Mouse (Mus musculus) lung, postnatal 25 days (tissue): ENCODE data around the gene Morc3.

Experiments used
- DNase-seq: peaks from one replicate; pipeline ENCODE4 v3.0.0; 2022; ENCODE audit warnings: low spot score

Gene Morc3

DNA sequence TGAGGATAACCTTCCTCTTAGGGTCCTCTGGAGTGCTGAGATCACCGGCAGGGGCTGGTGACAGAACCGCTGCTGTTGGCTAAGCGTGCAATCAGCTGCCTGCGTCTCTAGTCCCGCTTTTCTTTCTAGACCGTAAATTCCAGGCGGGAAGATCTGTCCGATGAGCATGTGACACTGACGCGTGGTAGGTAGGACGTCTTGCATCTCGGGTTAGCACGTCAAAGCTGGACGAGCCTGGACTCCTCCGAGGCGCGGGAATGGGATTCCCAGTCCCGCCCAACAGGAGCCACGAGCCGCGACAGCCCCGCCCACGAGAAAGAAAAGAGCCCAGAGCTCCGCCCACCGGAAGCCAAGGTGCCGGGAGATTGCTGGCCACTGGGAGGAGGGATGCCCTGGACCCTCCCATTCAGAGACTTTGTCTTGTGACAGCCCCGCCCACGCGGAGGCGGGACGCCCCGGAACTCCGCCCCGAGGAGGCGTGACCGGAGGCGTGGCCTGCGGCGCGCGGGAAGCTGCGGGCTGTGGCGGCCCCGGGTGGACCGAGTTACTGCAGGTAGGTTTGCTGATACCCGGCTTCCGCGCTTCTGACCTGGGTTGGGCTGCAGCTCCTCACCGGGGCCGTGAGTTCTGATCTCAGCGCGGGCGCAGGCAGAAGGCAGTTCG lies 51.6 kb downstream of the Morc3 start, which contains the start of gene Chaf1b:
Gene Chaf1b, plus strand, starts transcription at position 479 of the 663 bp plus-strand sequence.
- peak; percentile 97 for DNase-seq

- no peak for DNase-seq
Measured at GRCm38 (mm10) chr16:93884086-93884721, 52.3 kb downstream of the Morc3 start.

GRCm38 (mm10) chr16:93884722-93885113 lies 52.8 kb downstream of the Morc3 start:
- DNase-seq = no peak

- DNase-seq = no peak
Measured at GRCm38 (mm10) chr16:93888481-93888880, 56.6 kb downstream of the Morc3 start.

- DNase-seq = no peak
Measured at GRCm38 (mm10) chr16:93890948-93891604, 59.2 kb downstream of the Morc3 start.

GRCm38 (mm10) chr16:93893285-93893684 lies 61.4 kb downstream of the Morc3 start:
- DNase-seq = no peak

GRCm38 (mm10) chr16:93903027-93903426 lies 71.1 kb downstream of the Morc3 start:
- DNase-seq = no peak

GRCm38 (mm10) chr16:93906156-93907014 lies 74.5 kb downstream of the Morc3 start:
- DNase-seq = peak; percentile 46

DNA sequence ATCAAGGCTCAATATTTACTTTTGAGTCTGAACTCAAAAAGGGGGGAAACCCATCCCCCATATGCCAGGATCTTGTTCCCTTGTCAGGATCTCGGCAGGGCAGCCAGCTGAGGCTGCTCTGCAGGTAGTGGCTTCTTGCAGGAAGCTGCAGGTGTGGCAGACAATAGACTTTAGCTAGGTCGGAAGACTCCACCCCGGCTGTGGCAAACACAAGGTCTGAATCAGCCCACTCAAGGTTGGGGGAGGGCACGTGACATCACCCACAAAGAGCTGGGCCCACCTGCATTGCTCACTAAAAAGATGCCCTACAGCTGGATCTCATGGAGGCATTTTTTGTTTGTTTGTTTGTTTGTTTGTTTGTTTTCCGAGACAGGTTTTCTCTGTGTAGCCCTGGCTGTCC lies 75.8 kb downstream of the Morc3 start:
- DNase-seq = no peak

DNA sequence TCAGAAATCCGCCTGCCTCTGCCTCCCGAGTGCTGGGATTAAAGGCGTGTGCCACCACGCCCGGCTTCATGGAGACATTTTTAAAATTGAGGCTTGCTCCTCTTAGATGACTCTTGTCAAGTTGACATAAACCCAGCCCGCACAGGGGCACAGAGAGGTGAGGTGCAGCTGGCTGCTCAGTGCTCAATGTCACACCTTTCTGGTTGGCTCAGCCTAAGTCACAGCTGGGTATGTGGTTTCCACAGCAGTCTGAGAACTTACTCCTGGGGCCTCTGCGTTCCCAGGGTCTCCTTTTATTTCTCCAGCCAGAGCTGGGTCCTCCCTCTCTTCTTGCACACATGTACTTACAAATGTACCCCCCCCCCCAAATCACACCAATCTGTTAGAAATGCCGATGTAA lies 76.3 kb downstream of the Morc3 start:
- no peak for DNase-seq

DNA sequence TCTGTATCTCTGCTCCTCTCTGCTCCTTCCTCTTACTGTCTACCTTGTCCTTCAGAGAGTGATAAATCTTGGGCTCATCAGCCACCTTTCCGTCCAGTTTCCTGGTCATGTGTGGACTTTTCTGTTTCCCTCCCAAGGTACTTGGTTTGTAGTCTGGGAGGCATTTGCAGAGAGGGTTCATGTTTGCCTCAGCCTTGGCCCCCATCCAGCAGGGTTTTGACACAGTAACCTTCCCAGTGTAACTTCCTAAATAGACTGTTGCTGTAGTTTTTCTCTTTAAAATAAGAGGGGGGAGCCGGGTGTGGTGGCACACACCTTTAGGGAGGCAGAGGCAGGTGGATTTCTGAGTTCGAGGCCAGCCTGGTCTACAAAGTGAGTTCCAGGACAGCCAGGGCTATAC lies 78.0 kb downstream of the Morc3 start:
- DNase-seq = no peak

GRCm38 (mm10) chr16:93910735-93911665 lies 79.1 kb downstream of the Morc3 start:
- no peak for DNase-seq

- DNase-seq = no peak
Measured at GRCm38 (mm10) chr16:93912158-93912557, 80.2 kb downstream of the Morc3 start.

DNA sequence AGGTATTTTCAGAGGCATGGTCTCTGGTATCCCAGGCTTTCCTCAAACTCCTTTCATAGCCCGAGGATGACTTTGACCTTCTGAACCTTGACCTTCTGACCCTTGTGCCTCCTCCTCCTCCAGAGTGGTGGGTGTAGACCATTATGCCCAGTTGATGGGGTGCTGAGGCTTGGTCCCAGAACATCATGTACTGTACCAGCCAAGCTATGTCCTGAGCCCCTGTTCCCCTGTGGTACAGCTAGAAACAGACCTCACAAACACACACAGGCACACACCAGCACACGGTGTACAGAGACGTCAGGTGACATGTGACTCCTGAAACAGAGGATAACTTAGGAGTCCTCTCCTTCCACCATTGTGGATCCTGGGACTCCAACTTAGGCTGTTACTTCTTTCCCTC lies 80.9 kb downstream of the Morc3 start:
- no peak for DNase-seq

DNA sequence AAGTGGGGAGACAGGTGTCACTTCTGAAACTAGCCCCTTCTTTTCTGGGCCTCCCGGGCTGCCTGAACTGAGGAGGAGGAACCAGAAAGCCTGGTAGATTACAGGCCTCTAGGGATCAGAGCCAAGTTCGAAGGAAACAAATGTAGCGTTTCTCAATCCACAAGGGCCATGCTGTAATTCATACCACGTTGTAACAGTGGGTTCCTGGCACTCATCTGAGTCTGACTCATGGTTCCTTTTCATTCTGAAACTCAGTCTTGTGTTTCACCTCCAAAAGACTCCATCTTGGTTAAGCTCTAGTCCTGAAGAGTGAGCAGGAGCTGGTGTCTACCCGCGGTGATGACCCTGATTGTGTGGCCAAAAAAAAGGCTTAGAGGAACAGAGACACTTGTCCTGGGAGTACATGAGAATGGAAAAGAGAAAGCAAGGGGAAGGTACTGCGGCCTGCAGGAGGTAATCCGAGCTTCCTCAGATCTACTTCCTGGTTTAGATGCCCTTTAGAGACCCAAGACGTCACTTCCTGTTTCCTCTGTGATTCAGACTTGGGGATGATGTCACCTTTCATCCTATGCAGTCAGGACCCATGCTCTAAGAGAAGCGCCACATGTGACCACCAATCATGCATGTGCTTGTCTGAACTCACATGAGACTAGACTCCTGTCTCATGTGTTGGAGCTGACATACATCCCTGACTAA lies 82.1 kb downstream of the Morc3 start:
- DNase-seq = peak; percentile 68

GRCm38 (mm10) chr16:93915338-93915849 lies 83.5 kb downstream of the Morc3 start:
- DNase-seq = peak; percentile 55

- DNase-seq = peak; percentile 83
Measured at GRCm38 (mm10) chr16:93917712-93918678, 86.1 kb downstream of the Morc3 start.

DNA sequence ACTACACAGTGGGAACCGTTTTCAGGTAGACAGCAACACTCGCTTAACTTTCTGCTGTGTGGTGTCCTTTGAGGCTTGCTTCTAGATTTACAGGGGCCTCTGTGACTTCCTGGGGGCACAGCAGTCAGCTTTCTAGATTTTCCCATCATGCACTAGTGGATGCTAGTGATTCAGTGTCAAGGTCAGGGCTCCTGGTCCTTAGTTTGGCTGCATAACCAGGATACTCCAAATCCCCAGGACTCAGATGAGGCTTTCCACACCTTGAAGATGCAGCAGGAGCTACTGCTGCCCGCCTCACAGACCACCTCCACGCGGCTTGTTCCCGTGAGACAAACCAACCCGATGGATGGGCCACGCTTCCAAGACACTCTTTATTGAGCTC lies 86.7 kb downstream of the Morc3 start:
- no peak for DNase-seq

DNA sequence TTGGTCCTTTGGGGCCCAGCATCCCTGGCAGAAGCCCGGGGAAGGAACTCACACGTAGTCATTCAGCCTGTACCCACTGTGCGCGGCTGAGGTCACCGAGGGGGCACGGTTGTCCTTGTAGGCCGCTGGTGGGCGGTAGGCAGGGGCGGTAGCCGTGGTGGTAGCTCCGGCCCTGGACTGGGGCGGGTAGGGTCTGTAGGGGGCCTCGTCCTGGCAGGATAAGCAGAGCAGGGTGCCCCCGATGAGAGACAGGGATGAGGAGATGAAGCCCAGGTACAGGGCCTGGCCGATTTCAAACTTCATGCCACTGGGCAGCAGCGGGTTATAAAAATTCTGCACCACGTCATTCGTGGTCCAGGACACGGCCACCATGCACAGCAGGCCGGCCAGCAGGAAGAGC lies 87.3 kb downstream of the Morc3 start:
- DNase-seq = no peak
